Mouse (Mus musculus) spleen, embryonic (tissue): ENCODE data around the gene Rpusd1.

Experiments
- CTCF ChIA-PET: fragments of 350-600 bp; sonication (Branson Sonifier 250); formaldehyde crosslinking; loops from one replicate; lab custom pipeline; 2022; lab: Charles Lee

The Rpusd1 gene

GRCm38 (mm10) chr17:25727265-25728008 lies at the start of gene Rpusd1, which contains the start of gene Chtf18:
Gene Rpusd1, plus strand, starts transcription at chr17:25727670.
Gene Chtf18, minus strand, starts transcription at chr17:25727419.
- CTCF ChIA-PET: interaction anchor here (0.6 kb wide), 1 partner anchor 48 kb away, joined by 5 read pairs; no protein-coding TSS in a partner anchor

GRCm38 (mm10) chr17:25677969-25678368 lies 49.5 kb upstream of the Rpusd1 start:
- CTCF ChIA-PET: no interaction called here

GRCm38 (mm10) chr17:25679818-25680217 lies 47.7 kb upstream of the Rpusd1 start:
- CTCF ChIA-PET: interaction anchor here (0.6 kb wide), 1 partner anchor 48 kb away, joined by 5 read pairs; no protein-coding TSS in a partner anchor

GRCm38 (mm10) chr17:25681636-25682035 lies 45.8 kb upstream of the Rpusd1 start:
- CTCF ChIA-PET: no interaction called here

GRCm38 (mm10) chr17:25686323-25686722 lies 41.1 kb upstream of the Rpusd1 start:
- CTCF ChIA-PET: no interaction called here

- CTCF ChIA-PET: no interaction called here
Measured at GRCm38 (mm10) chr17:25688922-25689321, 38.5 kb upstream of the Rpusd1 start.

GRCm38 (mm10) chr17:25696263-25696662 lies 31.2 kb upstream of the Rpusd1 start:
- CTCF ChIA-PET: no interaction called here

- CTCF ChIA-PET: interaction anchor here (0.8 to 1.3 kb wide), 2 partner anchors 119 to 224 kb away, joined by 3 read pairs; partner anchors contain the start of gene Lmf1
Measured at GRCm38 (mm10) chr17:25698446-25698845, 29.0 kb upstream of the Rpusd1 start.

- CTCF ChIA-PET: interaction anchor here (0.6 kb wide), 1 partner anchor 51 kb away, joined by 3 read pairs; no protein-coding TSS in a partner anchor
Measured at GRCm38 (mm10) chr17:25700863-25701496, 26.5 kb upstream of the Rpusd1 start.

GRCm38 (mm10) chr17:25709994-25710393 lies 17.5 kb upstream of the Rpusd1 start:
- CTCF ChIA-PET: no interaction called here

GRCm38 (mm10) chr17:25711136-25711535 lies 16.3 kb upstream of the Rpusd1 start:
- CTCF ChIA-PET: interaction anchor here (0.6 kb wide), 1 partner anchor 313 kb away, joined by 7 read pairs; no protein-coding TSS in a partner anchor

GRCm38 (mm10) chr17:25715627-25716026 lies 11.8 kb upstream of the Rpusd1 start:
- CTCF ChIA-PET: no interaction called here

GRCm38 (mm10) chr17:25716130-25716529 lies 11.3 kb upstream of the Rpusd1 start:
- CTCF ChIA-PET: no interaction called here

- CTCF ChIA-PET: no interaction called here
Measured at GRCm38 (mm10) chr17:25716711-25717637, 10.5 kb upstream of the Rpusd1 start, which contains the start of gene Gng13. Gene Gng13, plus strand, starts transcription at chr17:25717171.

- CTCF ChIA-PET: no interaction called here
Measured at GRCm38 (mm10) chr17:25717691-25718090, 9.8 kb upstream of the Rpusd1 start.

- CTCF ChIA-PET: interaction anchor here (0.6 to 0.8 kb wide), 3 partner anchors 73 to 257 kb away, joined by 3 to 7 read pairs (median 3); no protein-coding TSS in a partner anchor
Measured at GRCm38 (mm10) chr17:25721476-25721875, 6.0 kb upstream of the Rpusd1 start.

- CTCF ChIA-PET: no interaction called here
Measured at GRCm38 (mm10) chr17:25723470-25723869, 4.0 kb upstream of the Rpusd1 start.

- CTCF ChIA-PET: no interaction called here
Measured at GRCm38 (mm10) chr17:25723919-25724318, 3.6 kb upstream of the Rpusd1 start.

- CTCF ChIA-PET: no interaction called here
Measured at GRCm38 (mm10) chr17:25725264-25725663, 2.2 kb upstream of the Rpusd1 start.

- CTCF ChIA-PET: interaction anchor here (0.6 kb wide), 1 partner anchor 48 kb away, joined by 5 read pairs; no protein-coding TSS in a partner anchor
Measured at GRCm38 (mm10) chr17:25728009-25728270, 470 bp downstream of the Rpusd1 start.

GRCm38 (mm10) chr17:25732082-25732481 lies 4.6 kb downstream of the Rpusd1 start:
- CTCF ChIA-PET: no interaction called here
